Mouse (Mus musculus) limb, embryonic 10.5 days (tissue): ENCODE data around the gene Pde1a. TPM values are rescaled to one million over a fixed set of nuclear protein-coding genes. Genes with fewer than 3 reads are reported as not detected.

Experiments
- DNase-seq: peaks from one replicate; pipeline ENCODE4 v3.0.0-alpha.2; 2017; ENCODE audit warnings: low spot score
- H3K27ac ChIP-seq: fragments of 300-500 bp; sonication (generic); 2 replicates; pipeline ENCODE4 v1.5.1; 2016; ENCODE audit warnings: mild to moderate bottlenecking
- H3K27me3 ChIP-seq: fragments of 300-500 bp; sonication (generic); 2 replicates; pipeline ENCODE4 v1.6.1; 2016; ENCODE audit warnings: low read depth, mild to moderate bottlenecking; ENCODE audit not compliant: poor library complexity, severe bottlenecking
- H3K36me3 ChIP-seq: fragments of 300-500 bp; sonication (generic); 2 replicates; pipeline ENCODE4 v1.6.1; 2016; ENCODE audit warnings: mild to moderate bottlenecking, moderate library complexity
- H3K4me1 ChIP-seq: fragments of 300-500 bp; sonication (generic); 2 replicates; pipeline ENCODE4 v1.6.1; 2016
- H3K4me3 ChIP-seq: fragments of 300-500 bp; sonication (generic); 2 replicates; pipeline ENCODE4 v1.5.1; 2016; ENCODE audit warnings: mild to moderate bottlenecking, moderate library complexity
- H3K9me3 ChIP-seq: fragments of 300-500 bp; sonication (generic); replicated peaks from 2 replicates; pipeline ENCODE4 v1.6.1; 2016; ENCODE audit warnings: mild to moderate bottlenecking
- WGBS: fragments of 180-500 bp; shearing (Covaris S2); methylation state at CpG from one replicate; pipeline ENCODE4 v1.1.7; 2016; 5-methylcytosine and 5-hydroxymethylcytosine counted together
- polyA plus RNA-seq: library from polyadenylated mRNA; unstranded; fragments of >200 nt; fragmentation: Nextera tagmentation; extraction: Ambion mirVana; gene quantifications from 2 replicates; pipeline ENCODE4 v1.2.1, GENCODE M21; 2016

Gene Pde1a
- 0.31 and 0.54 TPM in 2 replicates for polyA plus RNA-seq

- no peaks in the 10 kb centered on the region for H3K27me3 ChIP-seq
- no peaks in the 10 kb centered on the region for H3K9me3 ChIP-seq
- peak within 1 kb of the TSS; percentile 47 for H3K4me3 ChIP-seq
- WGBS: 25% methylated on average over 21 of the region's 21 CpGs
- H3K36me3 ChIP-seq: no peaks in the 10 kb centered on the region
- H3K4me1 ChIP-seq: peaks cover 17% of the 10 kb centered on the region
- peak within 1 kb of the TSS; percentile 47 for H3K27ac ChIP-seq
- DNase-seq: peak; percentile 52
Measured at GRCm38 (mm10) chr2:80128861-80129698, at the start of gene Pde1a. TSS of gene Pde1a (minus strand) at chr2:80129458.

GRCm38 (mm10) chr2:80178608-80179280, 49.5 kb upstream of the Pde1a start:
- Histone ChIP-seq H3K36me3 (no peaks in the 10 kb centered on the region), H3K9me3 (no peaks in the 10 kb centered on the region), H3K4me1 (no peaks in the 10 kb centered on the region), H3K27me3 (no peaks in the 10 kb centered on the region), H3K4me3 (no peak overlapping the region), H3K27ac (no peak overlapping the region)
- DNase-seq: no peak
- WGBS: 64% methylated on average over 4 of the region's 4 CpGs

- H3K4me3 ChIP-seq: no peak overlapping the region
- H3K9me3 ChIP-seq: no peaks in the 10 kb centered on the region
- H3K27ac ChIP-seq: no peak overlapping the region
- H3K4me1 ChIP-seq: no peaks in the 10 kb centered on the region
- no peaks in the 10 kb centered on the region for H3K27me3 ChIP-seq
- 68% methylated on average over 3 of the region's 3 CpGs for WGBS
- DNase-seq: no peak
- no peaks in the 10 kb centered on the region for H3K36me3 ChIP-seq
Measured at GRCm38 (mm10) chr2:80178154-80178553, 48.9 kb upstream of the Pde1a start.

GRCm38 (mm10) chr2:80168103-80168502, 38.8 kb upstream of the Pde1a start:
- Histone ChIP-seq H3K27me3 (no peaks in the 10 kb centered on the region), H3K4me3 (no peak overlapping the region), H3K4me1 (no peaks in the 10 kb centered on the region), H3K27ac (no peak overlapping the region), H3K36me3 (no peaks in the 10 kb centered on the region), H3K9me3 (no peaks in the 10 kb centered on the region)
- 92% methylated on average over 1 of the region's 1 CpGs for WGBS
- DNase-seq: no peak

- H3K27ac ChIP-seq: no peak overlapping the region
- H3K36me3 ChIP-seq: no peaks in the 10 kb centered on the region
- H3K9me3 ChIP-seq: no peaks in the 10 kb centered on the region
- H3K4me3 ChIP-seq: no peak overlapping the region
- no peaks in the 10 kb centered on the region for H3K4me1 ChIP-seq
- no peak for DNase-seq
- WGBS: 88% methylated on average over 2 of the region's 2 CpGs
- H3K27me3 ChIP-seq: no peaks in the 10 kb centered on the region
Measured at GRCm38 (mm10) chr2:80158784-80159183, 29.5 kb upstream of the Pde1a start.

GRCm38 (mm10) chr2:80158196-80158595, 28.9 kb upstream of the Pde1a start:
- DNase-seq: no peak
- 93% methylated on average over 3 of the region's 3 CpGs for WGBS

GRCm38 (mm10) chr2:80150019-80150418, 20.8 kb upstream of the Pde1a start:
- Histone ChIP-seq H3K27ac (no peak overlapping the region), H3K9me3 (no peaks in the 10 kb centered on the region), H3K4me1 (no peaks in the 10 kb centered on the region), H3K36me3 (no peaks in the 10 kb centered on the region), H3K27me3 (no peaks in the 10 kb centered on the region), H3K4me3 (no peak overlapping the region)
- DNase-seq: no peak
- WGBS: 83% methylated on average over 6 of the region's 6 CpGs

More at GRCm38 (mm10) chr2:80158196-80158595, 28.9 kb upstream of the Pde1a start:
- Histone ChIP-seq H3K9me3 (no peaks in the 10 kb centered on the region), H3K27ac (no peak overlapping the region), H3K4me1 (no peaks in the 10 kb centered on the region), H3K4me3 (no peak overlapping the region), H3K27me3 (no peaks in the 10 kb centered on the region), H3K36me3 (no peaks in the 10 kb centered on the region)

GRCm38 (mm10) chr2:80149332-80149731, 20.1 kb upstream of the Pde1a start:
- Histone ChIP-seq H3K9me3 (no peaks in the 10 kb centered on the region), H3K27me3 (no peaks in the 10 kb centered on the region), H3K4me3 (no peak overlapping the region), H3K27ac (no peak overlapping the region), H3K36me3 (no peaks in the 10 kb centered on the region), H3K4me1 (no peaks in the 10 kb centered on the region)
- 83% methylated on average over 3 of the region's 3 CpGs for WGBS
- DNase-seq: no peak

- WGBS: 89% methylated on average over 3 of the region's 3 CpGs
Measured at GRCm38 (mm10) chr2:80135076-80135475, 5.8 kb upstream of the Pde1a start.

GRCm38 (mm10) chr2:80132677-80133076, 3.4 kb upstream of the Pde1a start:
- DNase-seq: no peak
- H3K4me1 ChIP-seq: peaks cover 17% of the 10 kb centered on the region
- H3K9me3 ChIP-seq: no peaks in the 10 kb centered on the region
- no peak overlapping the region for H3K4me3 ChIP-seq
- no peak overlapping the region for H3K27ac ChIP-seq
- no peaks in the 10 kb centered on the region for H3K27me3 ChIP-seq
- WGBS: 90% methylated on average over 3 of the region's 3 CpGs
- no peaks in the 10 kb centered on the region for H3K36me3 ChIP-seq

More at GRCm38 (mm10) chr2:80135076-80135475, 5.8 kb upstream of the Pde1a start:
- Histone ChIP-seq H3K9me3 (no peaks in the 10 kb centered on the region), H3K4me3 (no peak overlapping the region), H3K4me1 (no peaks in the 10 kb centered on the region), H3K27ac (no peak overlapping the region), H3K27me3 (no peaks in the 10 kb centered on the region), H3K36me3 (no peaks in the 10 kb centered on the region)
- no peak for DNase-seq

- DNase-seq: no peak
- WGBS: 57% methylated on average over 4 of the region's 4 CpGs
- H3K4me1 ChIP-seq: peaks cover 17% of the 10 kb centered on the region
- H3K27ac ChIP-seq: no peak overlapping the region
- H3K27me3 ChIP-seq: no peaks in the 10 kb centered on the region
- H3K4me3 ChIP-seq: no peak overlapping the region
- H3K9me3 ChIP-seq: no peaks in the 10 kb centered on the region
- no peaks in the 10 kb centered on the region for H3K36me3 ChIP-seq
Measured at GRCm38 (mm10) chr2:80126663-80127062, 2.6 kb downstream of the Pde1a start.

- DNase-seq: no peak
- no peaks in the 10 kb centered on the region for H3K36me3 ChIP-seq
- no peak overlapping the region for H3K4me3 ChIP-seq
- no peaks in the 10 kb centered on the region for H3K4me1 ChIP-seq
- H3K27ac ChIP-seq: no peak overlapping the region
- no peaks in the 10 kb centered on the region for H3K27me3 ChIP-seq
- WGBS: 84% methylated on average over 2 of the region's 2 CpGs
- no peaks in the 10 kb centered on the region for H3K9me3 ChIP-seq
Measured at GRCm38 (mm10) chr2:80086891-80087290, 42.4 kb downstream of the Pde1a start.

GRCm38 (mm10) chr2:80080090-80080821, 49.0 kb downstream of the Pde1a start:
- Histone ChIP-seq H3K27me3 (no peaks in the 10 kb centered on the region), H3K4me3 (no peak overlapping the region), H3K36me3 (no peaks in the 10 kb centered on the region), H3K9me3 (no peaks in the 10 kb centered on the region), H3K27ac (no peak overlapping the region), H3K4me1 (no peaks in the 10 kb centered on the region)
- WGBS: 90% methylated on average over 9 of the region's 9 CpGs
- DNase-seq: no peak
